Mouse (Mus musculus) ES-E14 (cell line): Measurements from ENCODE around the gene Lonrf2.

Experiments
- CHD2 ChIP-seq: IDR thresholded peaks from 2 replicates; pipeline ENCODE4 v1.6.1; 2014; ENCODE audit warnings: mild to moderate bottlenecking, low read depth, low read length, inconsistent platforms
- MAFK ChIP-seq: IDR thresholded peaks from 2 replicates; pipeline ENCODE4 v1.6.1; 2014; ENCODE audit warnings: mild to moderate bottlenecking, low read depth, low read length, inconsistent platforms; ENCODE audit not compliant: insufficient read depth

DNA sequence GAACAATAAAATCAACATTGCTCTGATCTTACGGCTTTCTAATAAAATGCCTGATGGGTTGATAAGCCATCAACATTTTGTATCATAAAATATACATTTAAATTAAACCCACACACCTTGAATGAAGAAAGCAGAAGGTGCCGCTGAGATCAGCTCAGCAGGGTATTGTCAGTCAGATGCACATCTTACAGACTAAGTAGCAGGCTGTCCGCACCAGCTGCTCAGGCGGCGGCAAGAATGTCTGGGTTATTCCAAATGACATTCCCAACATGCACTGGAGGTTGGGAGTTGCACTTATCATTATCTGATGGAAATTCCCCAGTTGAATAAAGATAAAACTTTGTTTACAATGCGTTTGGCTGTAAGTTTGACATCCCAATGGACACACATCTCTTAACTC is 39.6 kb downstream of the Lonrf2 start:
- peak; percentile 41; the same call in 1 of the 2 replicates for TF ChIP-seq CHD2
- TF ChIP-seq MAFK, result no peak
